Mouse (Mus musculus) cortical plate, adult 2 months (tissue): ENCODE results near the gene Tenm4.

ENCODE experiments used
- CTCF ChIP-seq: fragments of 200-500 bp; IDR thresholded peaks from 2 replicates; pipeline ENCODE4 v1.5.1; 2011; ENCODE audit warnings: mild to moderate bottlenecking, control low read depth, low read length; ENCODE audit not compliant: insufficient read depth; ENCODE audit errors: extremely low read depth
- POLR2A ChIP-seq: fragments of 200-500 bp; IDR thresholded peaks from 2 replicates; pipeline ENCODE4 v1.6.1; 2011; ENCODE audit warnings: mild to moderate bottlenecking, low read length, control low read depth; ENCODE audit not compliant: insufficient read depth; ENCODE audit errors: extremely low read depth

- no peak for TF ChIP-seq POLR2A
- no peak for TF ChIP-seq CTCF
Observed at GRCm38 (mm10) chr7:96730360-96730759, 559.3 kb downstream of the Tenm4 start.
